Mouse (Mus musculus): Measurements from ENCODE around the gene 4933415A04Rik. TPM values are rescaled to one million over a fixed set of nuclear protein-coding genes. Genes with fewer than 3 reads are reported as not detected.

Gene 4933415A04Rik
- polyA plus RNA-seq (2015; fragmentation: Illumina TruSeq; extraction: RNeasy Lipid Tissue Mini Kit (QIAGEN cat#74804); ENCODE audit: low read depth, low replicate concordance) = 0.58 TPM

DNA sequence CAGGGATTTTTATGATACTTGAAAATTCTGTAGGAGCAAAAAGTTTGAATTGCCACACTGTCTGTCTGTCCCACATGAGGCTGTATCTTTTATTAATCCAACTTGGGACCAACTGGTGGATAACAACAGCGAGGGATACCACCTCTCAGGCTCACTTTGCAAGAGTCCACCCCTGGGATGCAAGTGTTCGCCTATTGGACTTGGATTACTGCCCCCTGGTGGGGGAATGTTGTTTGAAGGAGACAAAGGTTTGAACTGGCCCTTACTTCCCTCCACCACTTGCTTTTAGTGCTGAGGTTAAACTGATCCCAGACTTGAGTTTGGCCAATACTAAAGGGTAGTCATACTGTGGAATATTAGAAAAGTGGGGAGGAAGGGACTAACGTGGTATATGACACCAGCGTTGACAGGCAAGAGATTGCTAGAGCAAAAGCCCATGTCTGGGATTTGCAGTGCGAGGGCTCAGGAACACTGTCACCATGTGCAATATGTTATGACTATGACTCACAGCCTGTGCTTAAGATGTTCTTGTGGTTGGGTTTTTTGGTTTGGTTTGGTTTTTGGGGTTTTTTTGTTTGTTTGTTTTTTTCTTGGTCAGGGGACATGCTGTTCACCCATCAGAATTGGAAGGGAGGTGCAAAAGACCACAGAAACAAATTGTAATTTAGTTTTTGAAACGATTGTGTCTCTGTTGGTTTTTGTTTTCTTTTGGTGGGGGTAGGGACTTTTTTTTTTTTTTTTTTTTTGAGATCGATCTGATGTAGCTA lies at the start of gene 4933415A04Rik:
Gene 4933415A04Rik (plus strand): TSS at position 717 of the 767 bp plus-strand sequence.

DNA sequence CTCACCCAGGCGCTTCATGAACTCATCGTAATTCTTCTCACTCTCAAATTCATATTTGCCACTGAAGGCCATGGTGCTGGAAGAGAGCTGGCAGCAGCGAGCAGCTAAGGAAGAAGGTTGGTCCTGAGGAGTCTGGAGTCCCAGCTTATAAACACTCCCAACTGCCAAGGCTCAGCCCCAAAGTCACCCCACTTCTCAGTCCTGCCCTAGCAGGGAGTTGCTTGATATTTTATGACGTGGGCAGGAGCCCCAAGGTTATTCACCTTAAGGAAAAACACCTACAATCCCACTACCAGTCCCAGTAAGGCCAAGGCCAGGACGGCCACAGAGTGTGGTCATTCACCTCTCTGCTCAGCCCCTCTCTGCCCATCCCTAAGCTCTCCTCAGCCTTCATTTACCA lies 14.6 kb downstream of the 4933415A04Rik start, which contains the start of gene Fabp6:
Gene Fabp6 (minus strand): TSS at position 101 of the 400 bp plus-strand sequence.

Other genes starting within 250 kb of the 4933415A04Rik start
- 109 TPM for gene Pttg1, start 160.8 kb upstream of the 4933415A04Rik start, polyA plus RNA-seq (2015; fragmentation: Illumina TruSeq; extraction: RNeasy Lipid Tissue Mini Kit (QIAGEN cat#74804); ENCODE audit: low read depth, low replicate concordance)
- gene Slu7, start 153.3 kb upstream of the 4933415A04Rik start, polyA plus RNA-seq (2015; fragmentation: Illumina TruSeq; extraction: RNeasy Lipid Tissue Mini Kit (QIAGEN cat#74804); ENCODE audit: low read depth, low replicate concordance) = 48.3 TPM
- gene C1qtnf2, start 112.8 kb upstream of the 4933415A04Rik start, polyA plus RNA-seq (2015; fragmentation: Illumina TruSeq; extraction: RNeasy Lipid Tissue Mini Kit (QIAGEN cat#74804); ENCODE audit: low read depth, low replicate concordance) = 2.1 TPM
- 2.1 TPM for gene Ccnjl, start 58.3 kb upstream of the 4933415A04Rik start, polyA plus RNA-seq (2015; fragmentation: Illumina TruSeq; extraction: RNeasy Lipid Tissue Mini Kit (QIAGEN cat#74804); ENCODE audit: low read depth, low replicate concordance)
- not detected for gene Fabp6, start 14.5 kb downstream of the 4933415A04Rik start, polyA plus RNA-seq (2015; fragmentation: Illumina TruSeq; extraction: RNeasy Lipid Tissue Mini Kit (QIAGEN cat#74804); ENCODE audit: low read depth, low replicate concordance)
- 26.8 TPM for gene Pwwp2a, start 95.0 kb downstream of the 4933415A04Rik start, polyA plus RNA-seq (2015; fragmentation: Illumina TruSeq; extraction: RNeasy Lipid Tissue Mini Kit (QIAGEN cat#74804); ENCODE audit: low read depth, low replicate concordance)
- gene Ttc1, start 161.0 kb downstream of the 4933415A04Rik start, polyA plus RNA-seq (2015; fragmentation: Illumina TruSeq; extraction: RNeasy Lipid Tissue Mini Kit (QIAGEN cat#74804); ENCODE audit: low read depth, low replicate concordance) = 88.2 TPM

All from brain, adult 10 weeks (tissue).